Mouse (Mus musculus) fat pad, adult 2 months (tissue): ENCODE results near the gene Ttc7.
A peak's percentile ranks its signal among the peaks of the same experiment; 100 is the strongest.

Experiments used
- DNase-seq: peaks from one replicate; pipeline ENCODE4 v3.0.0-alpha.2; 2011; ENCODE audit warnings: low read depth, low spot score; ENCODE audit errors: extremely low read depth

Gene Ttc7

GRCm38 (mm10) chr17:87334162-87334561 lies 51.5 kb downstream of the Ttc7 start:
- no peak for DNase-seq

- no peak for DNase-seq
These were observed 52.5 kb downstream of the Ttc7 start for GRCm38 (mm10) chr17:87335152-87335551.

- no peak for DNase-seq
These were observed 53.0 kb downstream of the Ttc7 start for GRCm38 (mm10) chr17:87335727-87336126.

GRCm38 (mm10) chr17:87336910-87337309 lies 54.2 kb downstream of the Ttc7 start:
- DNase-seq: no peak

DNA sequence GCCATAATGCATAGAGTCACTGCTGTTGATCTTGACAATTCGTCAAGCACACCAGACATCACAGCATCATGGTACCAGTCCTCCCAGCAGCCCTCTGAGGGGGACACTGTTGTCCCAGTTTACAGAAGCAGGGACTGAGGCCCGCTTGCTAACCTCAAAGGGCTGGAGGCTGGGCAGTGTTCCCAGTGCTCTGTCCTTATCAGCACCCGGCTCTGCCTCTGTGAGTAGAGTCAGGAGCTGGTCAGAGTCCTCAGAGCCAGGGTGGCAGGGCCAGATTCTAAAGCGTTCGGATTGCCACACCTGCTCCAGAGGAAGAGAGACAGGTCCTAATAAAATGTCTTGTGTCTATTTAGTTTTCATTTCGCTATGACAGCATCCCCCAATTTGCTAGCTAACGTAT lies 55.0 kb downstream of the Ttc7 start:
- no peak for DNase-seq

DNA sequence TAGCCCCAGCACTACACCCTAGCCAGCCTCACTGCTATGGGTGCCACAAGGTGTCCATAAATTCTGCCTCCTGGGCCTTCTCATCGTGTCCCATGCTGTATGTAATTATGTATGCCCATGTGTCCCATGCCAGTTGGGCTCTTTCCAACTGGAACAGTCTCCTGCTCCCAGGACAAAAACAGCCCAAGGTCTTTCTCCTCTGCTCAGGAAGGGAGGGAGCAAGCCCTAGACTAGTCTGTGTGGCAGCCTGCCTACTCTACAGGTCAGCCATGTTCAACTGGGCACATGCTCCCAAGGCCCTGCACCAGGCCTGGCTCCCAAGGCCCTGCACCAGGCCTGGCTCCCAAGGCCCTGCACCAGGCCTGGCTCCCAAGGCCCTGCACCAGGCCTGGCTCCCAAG lies 56.4 kb downstream of the Ttc7 start:
- peak; percentile 74 for DNase-seq

DNA sequence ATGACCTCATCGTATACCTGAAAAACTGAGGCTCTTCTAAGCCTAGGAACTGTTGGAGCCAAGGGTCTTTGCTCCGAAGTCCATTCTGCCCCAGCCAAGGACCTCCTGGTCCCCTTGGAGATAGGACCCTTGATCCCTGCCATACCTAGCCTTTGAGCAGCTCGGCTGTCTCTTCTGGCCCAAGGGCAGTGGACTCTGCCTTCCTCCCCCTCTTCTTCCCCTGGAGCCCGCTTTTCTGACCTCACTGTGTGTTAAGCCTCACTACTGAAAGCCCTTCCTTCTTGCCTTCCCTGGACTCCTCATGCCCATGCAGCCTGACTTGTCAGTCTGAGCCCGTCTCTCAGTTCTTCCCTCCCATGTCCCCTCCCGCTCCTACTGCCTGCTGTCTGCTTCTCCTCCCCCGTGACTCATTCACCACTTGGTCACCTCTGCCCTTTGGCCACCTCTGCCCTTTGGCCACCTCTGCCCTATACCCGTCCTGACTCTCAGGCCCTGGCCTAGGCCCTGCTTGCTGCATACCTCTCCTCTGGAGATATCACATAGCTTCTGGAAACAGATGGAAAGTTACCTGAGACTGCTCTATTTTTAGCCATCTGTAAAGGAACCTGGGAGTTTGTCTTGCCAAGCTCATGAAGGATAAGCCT lies 60.5 kb downstream of the Ttc7 start:
- no peak for DNase-seq

GRCm38 (mm10) chr17:87344441-87345251 lies 62.0 kb downstream of the Ttc7 start:
- DNase-seq: no peak

- DNase-seq: no peak
These were observed 62.5 kb downstream of the Ttc7 start for GRCm38 (mm10) chr17:87345252-87345593.

- DNase-seq: no peak
These were observed 65.7 kb downstream of the Ttc7 start for GRCm38 (mm10) chr17:87348353-87348752.

DNA sequence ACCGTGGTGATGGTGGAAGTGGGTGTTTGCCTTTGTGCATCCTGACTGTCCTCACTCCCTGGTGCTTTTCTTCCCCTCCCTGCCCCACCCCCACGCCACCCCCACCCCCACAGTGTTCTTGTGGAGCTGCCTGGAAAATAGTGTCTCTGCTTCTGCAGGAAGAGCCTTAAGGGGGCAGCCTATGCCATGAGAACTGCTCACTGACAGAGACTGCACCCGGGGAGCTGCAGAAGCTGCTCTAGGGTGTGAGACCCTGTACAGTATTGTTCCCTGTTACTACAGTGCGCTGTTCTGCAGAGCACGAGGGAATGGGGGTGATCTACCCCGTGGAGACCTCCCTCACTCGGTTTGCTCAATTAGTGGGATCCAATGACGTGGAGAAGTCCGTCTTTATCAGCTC lies 66.4 kb downstream of the Ttc7 start:
- no peak for DNase-seq

DNA sequence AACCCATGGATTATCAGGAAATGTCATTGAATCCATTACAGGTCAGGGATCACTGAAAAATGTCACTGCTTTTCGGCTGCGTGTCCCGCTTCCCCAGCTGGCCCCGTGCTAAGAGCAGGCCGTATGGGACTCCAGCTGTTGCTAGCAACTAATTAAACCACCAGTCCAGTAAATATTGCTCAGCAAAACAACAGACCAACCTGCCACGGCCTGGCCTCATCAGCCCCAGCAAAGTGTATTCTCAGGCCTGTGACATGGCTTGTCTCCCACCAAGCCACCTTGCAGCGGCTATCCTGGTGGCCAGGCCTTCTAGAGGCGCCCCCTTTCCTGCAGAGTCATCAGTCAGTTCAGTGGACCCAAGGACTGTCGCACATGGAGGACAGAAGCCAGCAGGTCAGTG lies 66.9 kb downstream of the Ttc7 start:
- DNase-seq: no peak

DNA sequence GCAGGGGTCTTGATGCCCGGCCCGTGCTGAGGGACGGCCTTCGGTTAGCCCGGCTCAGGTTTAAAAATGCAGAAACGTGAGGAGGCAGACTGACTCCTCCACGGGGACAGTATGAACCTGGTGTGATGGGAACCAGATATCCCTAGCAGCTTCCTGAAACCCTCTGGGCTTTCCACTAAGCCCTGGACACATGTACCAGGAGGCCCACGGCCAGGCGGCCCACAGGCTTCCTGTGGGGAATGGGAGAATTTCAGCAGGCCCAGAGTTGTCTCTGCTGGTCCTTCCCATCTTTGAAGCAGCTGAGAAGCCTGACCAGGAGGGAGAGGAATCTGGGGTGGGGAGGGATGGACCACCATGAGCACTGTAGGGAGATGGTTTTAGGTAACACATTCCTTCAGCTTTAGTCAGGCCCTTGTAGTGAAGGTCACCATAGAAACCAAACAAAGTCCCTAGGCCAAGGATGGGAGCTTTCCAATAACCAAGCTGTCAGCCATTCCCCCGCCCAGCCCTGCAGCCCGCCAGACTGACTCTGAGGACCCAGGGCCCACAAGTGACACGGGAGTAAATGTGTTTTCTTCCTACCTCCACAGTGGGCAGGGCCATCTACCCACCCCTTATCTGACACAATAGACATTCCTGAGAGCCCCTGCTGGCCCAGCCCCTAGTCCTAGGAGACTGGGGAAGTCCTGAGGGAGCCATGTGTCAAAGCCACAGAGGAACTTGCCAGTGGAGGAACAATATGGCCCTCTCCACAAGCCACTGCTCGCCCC lies 68.0 kb downstream of the Ttc7 start:
- DNase-seq: no peak

GRCm38 (mm10) chr17:87351241-87352105 lies 68.8 kb downstream of the Ttc7 start:
- no peak for DNase-seq

DNA sequence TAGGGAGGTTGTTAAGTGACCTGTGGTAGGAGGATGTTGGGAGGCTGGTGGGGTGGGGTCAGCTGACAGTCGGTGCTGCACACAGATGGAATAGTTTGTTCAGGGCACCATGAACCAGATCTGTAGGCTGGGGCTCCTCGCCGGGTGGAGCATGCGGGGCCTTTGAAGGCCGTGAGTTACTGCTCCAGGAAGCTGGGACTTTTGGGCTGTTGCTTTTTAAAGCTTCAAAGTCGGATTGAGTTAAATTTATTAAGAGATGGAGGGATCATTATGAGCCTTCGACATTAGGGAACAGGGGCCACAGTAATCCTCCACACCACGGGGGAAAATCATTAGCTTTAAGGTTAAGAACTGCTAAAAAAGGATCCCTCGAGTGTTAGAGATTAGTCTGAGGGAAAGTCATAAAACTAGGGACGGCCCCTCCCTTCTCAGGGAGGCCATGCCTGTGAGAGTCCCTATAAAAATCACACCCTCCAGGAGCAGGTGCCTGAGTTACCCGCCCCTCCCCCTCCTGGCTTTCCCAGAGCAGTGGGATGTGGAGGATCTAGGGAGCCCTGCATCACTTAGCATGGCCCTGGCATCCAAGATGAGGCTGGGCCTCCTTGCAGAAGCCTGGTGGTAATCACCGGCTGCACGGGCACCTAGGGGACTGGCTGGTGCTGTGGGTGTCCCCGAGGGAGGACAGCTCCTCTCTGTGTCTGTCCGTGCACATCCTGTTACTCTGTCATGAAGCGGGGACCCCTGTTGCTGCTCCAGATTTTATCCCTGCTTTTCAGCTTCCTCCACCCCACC lies 69.6 kb downstream of the Ttc7 start:
- no peak for DNase-seq

DNA sequence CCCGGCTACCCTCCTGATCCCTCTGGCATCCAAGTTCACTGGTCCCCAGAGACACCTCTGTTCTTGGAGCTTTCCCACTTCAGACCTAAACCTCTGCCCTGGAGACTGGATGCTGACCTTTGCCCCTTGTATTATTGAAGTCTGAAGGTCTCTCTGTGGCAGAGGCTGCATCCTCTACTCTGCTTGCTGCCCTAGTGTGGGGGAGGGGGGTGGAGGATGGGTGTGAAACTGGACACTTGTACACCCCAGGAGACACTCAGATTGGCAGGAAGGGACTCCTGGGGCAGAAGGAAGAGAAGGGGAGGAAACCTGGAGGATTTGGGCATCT lies 70.2 kb downstream of the Ttc7 start:
- DNase-seq: no peak

- DNase-seq: no peak
These were observed 71.1 kb downstream of the Ttc7 start for GRCm38 (mm10) chr17:87353745-87354320.

DNA sequence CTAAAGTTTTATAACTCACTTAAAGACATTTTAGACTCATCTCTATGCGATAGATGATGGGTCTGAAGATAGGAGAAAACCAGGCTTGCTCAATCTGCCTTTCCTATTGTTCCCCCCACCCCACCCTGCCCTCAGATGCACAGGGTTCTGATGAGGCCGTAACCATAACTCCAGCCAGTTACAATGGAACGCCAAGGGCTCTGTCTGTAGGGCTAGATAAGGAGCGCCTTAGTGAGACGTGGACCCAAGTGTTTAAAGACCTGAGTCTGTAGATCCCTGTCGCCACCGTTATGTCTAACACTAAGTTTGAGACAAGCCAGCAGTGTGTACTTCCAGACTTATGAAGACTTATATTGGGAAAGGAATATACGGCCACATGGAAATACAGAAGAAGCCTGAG lies 72.8 kb downstream of the Ttc7 start:
- DNase-seq: no peak

- DNase-seq: no peak
These were observed 73.6 kb downstream of the Ttc7 start for GRCm38 (mm10) chr17:87356261-87356660.

- DNase-seq: no peak
These were observed 74.8 kb downstream of the Ttc7 start for GRCm38 (mm10) chr17:87357506-87357905.
